Mouse (Mus musculus): ENCODE data around the gene Chmp4b. TPM values are rescaled to one million over a fixed set of nuclear protein-coding genes. Genes with fewer than 3 reads are reported as not detected.

Chmp4b gene
- polyA plus RNA-seq, 1 experiment from 2014 or later = 18.4 TPM

DNA sequence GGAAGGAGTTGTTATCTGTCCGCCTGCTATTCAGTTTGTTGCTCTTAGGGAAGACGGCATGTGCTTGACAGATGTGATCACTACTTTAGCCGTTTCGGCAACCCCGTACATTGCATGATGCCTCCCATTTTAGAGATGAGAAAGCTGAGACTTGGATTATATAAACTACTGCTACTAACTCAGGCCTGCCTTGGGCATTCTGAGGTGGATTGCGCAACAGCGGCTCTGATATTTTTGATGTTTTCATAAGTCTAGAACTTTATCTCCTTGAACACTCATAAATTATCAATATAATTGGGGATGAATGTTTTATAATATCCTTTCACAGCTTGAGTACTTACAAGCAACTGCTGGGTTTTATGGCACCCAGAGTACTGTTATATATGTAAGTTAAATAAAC lies 17.2 kb downstream of the Chmp4b start:
- Histone ChIP-seq H3K4me3 (ENCODE audit: low read depth, low read length) (no peak overlapping the region), H3K27ac (ENCODE audit: low read length) (no peak overlapping the region), H3K36me3 (ENCODE audit: control insufficient read depth, insufficient read depth, low read length) (peaks cover 3% of the 10 kb centered on the region), H3K9ac (replicated peaks; ENCODE audit: low read depth, low read length) (no peak overlapping the region), H3K4me2 (replicated peaks; ENCODE audit: low read depth, low read length) (no peak overlapping the region), H3K4me1 (ENCODE audit: control insufficient read depth, insufficient read depth, low read length) (no peaks in the 10 kb centered on the region), H3K9me3 (ENCODE audit: control insufficient read depth, low read depth, low read length) (no peaks in the 10 kb centered on the region), H3K27me3 (ENCODE audit: control insufficient read depth, insufficient read depth, low read length) (no peaks in the 10 kb centered on the region)
- WGBS = 76% methylated on average over 7 of the region's 7 CpGs
- no peak for ATAC-seq (ENCODE audit: insufficient number of reproducible peaks, insufficient read depth, low FRiP score, low read depth)

DNA sequence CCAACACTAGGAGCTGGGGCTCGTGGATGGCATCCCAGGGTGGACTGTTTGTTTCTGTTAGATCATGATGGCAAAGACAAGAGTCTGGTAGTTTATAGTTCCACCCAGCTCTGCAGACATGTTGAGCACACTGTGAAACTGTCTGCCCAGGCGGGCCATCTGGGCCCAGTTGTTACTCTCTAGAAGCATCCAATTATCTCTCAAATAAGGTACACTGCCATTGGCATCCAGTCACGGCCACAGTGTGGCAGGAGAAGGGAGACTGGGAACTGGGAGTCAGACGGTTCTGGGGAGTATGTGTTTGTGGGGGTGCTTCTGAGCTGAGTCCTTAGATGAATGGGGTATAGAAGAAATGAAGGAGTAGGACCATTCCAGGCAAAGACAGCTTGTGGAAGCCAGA lies 18.6 kb downstream of the Chmp4b start:
- Histone ChIP-seq H3K9me3 (ENCODE audit: control insufficient read depth, low read depth, low read length) (no peaks in the 10 kb centered on the region), H3K4me1 (ENCODE audit: control insufficient read depth, insufficient read depth, low read length) (no peaks in the 10 kb centered on the region), H3K36me3 (ENCODE audit: control insufficient read depth, insufficient read depth, low read length) (peaks cover 3% of the 10 kb centered on the region), H3K4me3 (ENCODE audit: low read depth, low read length) (no peak overlapping the region), H3K27me3 (ENCODE audit: control insufficient read depth, insufficient read depth, low read length) (no peaks in the 10 kb centered on the region), H3K4me2 (replicated peaks; ENCODE audit: low read depth, low read length) (no peak overlapping the region), H3K27ac (ENCODE audit: low read length) (no peak overlapping the region), H3K9ac (replicated peaks; ENCODE audit: low read depth, low read length) (no peak overlapping the region)
- WGBS = 60% methylated on average over 4 of the region's 4 CpGs
- no peak for ATAC-seq (ENCODE audit: insufficient number of reproducible peaks, insufficient read depth, low FRiP score, low read depth)

DNA sequence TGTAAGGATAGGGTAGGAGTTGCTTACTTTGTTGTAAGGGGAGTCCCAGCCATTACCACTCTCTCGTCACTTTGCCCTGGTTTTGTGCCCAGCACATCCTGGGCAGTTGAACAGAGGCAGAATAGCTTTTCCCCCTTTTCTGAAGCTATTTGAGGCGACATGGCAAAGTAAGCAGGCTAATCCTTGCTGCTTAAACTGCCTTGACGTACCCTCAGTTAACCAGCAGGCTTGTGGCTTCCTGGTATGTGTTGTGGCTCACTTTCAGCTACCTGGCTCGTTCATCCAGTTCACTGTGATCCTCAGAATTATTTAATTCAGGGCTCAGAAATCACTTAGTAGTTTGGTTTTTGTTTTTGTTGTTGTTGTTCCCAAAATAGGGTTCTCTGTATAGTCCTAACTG lies 19.2 kb downstream of the Chmp4b start:
- H3K9me3 ChIP-seq (ENCODE audit: control insufficient read depth, low read depth, low read length) = no peaks in the 10 kb centered on the region
- H3K27me3 ChIP-seq (ENCODE audit: control insufficient read depth, insufficient read depth, low read length) = no peaks in the 10 kb centered on the region
- H3K4me1 ChIP-seq (ENCODE audit: control insufficient read depth, insufficient read depth, low read length) = no peaks in the 10 kb centered on the region
- H3K27ac ChIP-seq (ENCODE audit: low read length) = no peak overlapping the region
- H3K36me3 ChIP-seq (ENCODE audit: control insufficient read depth, insufficient read depth, low read length) = peaks cover 3% of the 10 kb centered on the region
- no peak overlapping the region for H3K4me3 ChIP-seq (ENCODE audit: low read depth, low read length)
- no peak for ATAC-seq (ENCODE audit: insufficient number of reproducible peaks, insufficient read depth, low FRiP score, low read depth)
- WGBS = 82% methylated on average over 4 of the region's 4 CpGs
- H3K4me2 ChIP-seq (replicated peaks; ENCODE audit: low read depth, low read length) = no peak overlapping the region
- H3K9ac ChIP-seq (replicated peaks; ENCODE audit: low read depth, low read length) = no peak overlapping the region

DNA sequence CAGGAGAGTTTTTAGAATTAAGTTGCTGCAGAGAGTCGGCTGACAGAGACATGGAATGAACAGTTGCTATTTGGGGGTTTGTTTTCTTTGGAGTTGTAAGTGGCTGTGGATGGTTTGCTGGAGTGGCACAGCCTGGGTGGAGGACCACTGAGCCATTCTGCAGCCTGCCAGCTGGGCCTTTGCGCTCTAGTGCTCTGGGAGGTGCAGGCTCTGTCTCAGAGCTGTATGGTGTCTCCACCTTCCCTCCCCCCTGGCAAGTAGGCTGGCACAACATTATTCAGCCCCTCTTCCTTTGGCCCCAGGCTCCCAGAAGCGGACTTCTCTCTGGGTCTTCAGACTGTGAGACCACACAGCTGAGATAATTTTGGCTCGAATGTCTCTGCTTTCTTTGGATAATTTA lies 22.5 kb downstream of the Chmp4b start:
- H3K9me3 ChIP-seq (ENCODE audit: control insufficient read depth, low read depth, low read length) = no peaks in the 10 kb centered on the region
- no peak overlapping the region for H3K27ac ChIP-seq (ENCODE audit: low read length)
- H3K27me3 ChIP-seq (ENCODE audit: control insufficient read depth, insufficient read depth, low read length) = no peaks in the 10 kb centered on the region
- 74% methylated on average over 4 of the region's 4 CpGs for WGBS
- H3K4me2 ChIP-seq (replicated peaks; ENCODE audit: low read depth, low read length) = no peak overlapping the region
- no peak overlapping the region for H3K9ac ChIP-seq (replicated peaks; ENCODE audit: low read depth, low read length)
- no peak overlapping the region for H3K4me3 ChIP-seq (ENCODE audit: low read depth, low read length)
- peaks cover 21% of the 10 kb centered on the region for H3K4me1 ChIP-seq (ENCODE audit: control insufficient read depth, insufficient read depth, low read length)
- H3K36me3 ChIP-seq (ENCODE audit: control insufficient read depth, insufficient read depth, low read length) = peaks cover 3% of the 10 kb centered on the region
- no peak for ATAC-seq (ENCODE audit: insufficient number of reproducible peaks, insufficient read depth, low FRiP score, low read depth)

DNA sequence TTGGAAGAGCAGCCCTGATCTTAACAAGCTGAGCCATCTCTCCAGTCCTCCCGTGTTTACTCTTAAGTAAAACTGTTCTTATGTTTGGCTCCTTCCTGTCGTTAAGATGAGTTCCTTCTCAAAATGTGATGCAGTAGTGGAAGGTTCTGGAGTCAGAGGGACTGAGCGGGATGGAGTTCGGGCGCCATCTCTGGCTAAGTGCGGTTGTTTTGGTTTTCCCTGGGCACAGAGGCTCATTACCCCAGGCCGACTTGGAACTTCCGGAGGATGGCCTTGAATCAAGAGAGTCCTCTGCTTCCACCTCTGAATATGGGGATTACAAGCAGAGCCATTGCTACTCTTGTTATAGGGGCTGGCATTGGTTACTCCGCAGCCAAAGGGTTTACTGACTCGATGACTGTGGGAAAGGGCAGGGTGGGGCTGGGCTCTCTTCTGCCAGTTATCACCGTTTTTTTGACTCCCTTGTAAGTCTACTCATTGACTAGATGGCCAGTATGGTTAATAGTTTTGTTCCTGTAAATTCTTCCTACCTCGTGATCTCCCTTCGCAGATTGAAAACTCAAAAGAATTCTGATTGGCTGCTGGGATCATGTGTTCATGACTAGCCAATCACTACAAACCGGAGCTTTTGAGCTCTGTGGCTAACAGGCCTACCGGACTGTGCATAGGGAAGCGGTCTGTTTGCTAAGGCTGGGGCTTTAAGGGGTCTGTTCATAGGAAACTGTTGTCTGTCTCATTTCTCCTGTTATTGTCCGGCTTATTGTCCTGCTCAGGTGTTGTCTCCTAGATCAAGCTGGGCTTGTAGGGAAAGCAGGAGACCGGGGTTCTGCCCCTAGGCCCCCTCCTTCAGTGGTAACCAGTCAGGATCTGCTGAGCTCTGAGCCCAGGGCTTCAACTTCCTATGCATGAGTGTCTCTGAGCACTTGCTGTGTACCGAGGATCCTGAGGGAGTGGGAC lies 25.4 kb downstream of the Chmp4b start:
- no peak overlapping the region for H3K4me3 ChIP-seq (ENCODE audit: low read depth, low read length)
- no peaks in the 10 kb centered on the region for H3K27me3 ChIP-seq (ENCODE audit: control insufficient read depth, insufficient read depth, low read length)
- H3K4me2 ChIP-seq (replicated peaks; ENCODE audit: low read depth, low read length) = peak overlapping the region; percentile 34
- no peaks in the 10 kb centered on the region for H3K9me3 ChIP-seq (ENCODE audit: control insufficient read depth, low read depth, low read length)
- 60% methylated on average over 19 of the region's 19 CpGs for WGBS
- peaks cover 26% of the 10 kb centered on the region for H3K4me1 ChIP-seq (ENCODE audit: control insufficient read depth, insufficient read depth, low read length)
- H3K9ac ChIP-seq (replicated peaks; ENCODE audit: low read depth, low read length) = no peak overlapping the region
- peaks cover 3% of the 10 kb centered on the region; the same call in 1 of the 2 replicates for H3K36me3 ChIP-seq (ENCODE audit: control insufficient read depth, insufficient read depth, low read length)
- ATAC-seq (ENCODE audit: insufficient number of reproducible peaks, insufficient read depth, low FRiP score, low read depth) = 0 out of 2 replicates have a peak, but pooled peaks have one; percentile 66
- peak overlapping the region; percentile 94 for H3K27ac ChIP-seq (ENCODE audit: low read length)

DNA sequence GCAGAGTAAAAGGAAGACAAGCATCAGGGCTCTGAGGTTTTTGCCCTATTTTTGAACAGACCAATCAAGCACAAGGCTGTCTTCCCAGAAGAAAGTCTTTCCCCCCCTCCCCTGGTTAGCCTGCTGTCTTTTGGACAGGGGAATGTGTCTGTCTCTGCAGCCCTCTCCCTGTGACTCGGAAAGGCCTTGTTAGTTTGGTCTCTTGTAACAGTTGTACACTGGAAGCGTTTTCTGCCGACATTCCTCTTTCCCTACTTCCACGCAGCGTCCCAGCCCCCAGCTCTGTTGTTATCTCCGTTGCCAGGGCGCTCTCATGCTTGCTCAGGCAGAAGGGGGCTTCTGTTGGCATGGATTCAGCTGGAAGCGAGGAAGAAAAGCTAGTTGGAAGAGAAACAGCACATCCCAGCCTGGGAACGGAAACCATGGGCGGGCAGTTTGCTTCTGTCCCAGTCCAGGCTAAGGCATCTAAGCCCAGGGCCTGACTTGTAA lies 26.2 kb downstream of the Chmp4b start:
- H3K9me3 ChIP-seq (ENCODE audit: control insufficient read depth, low read depth, low read length) = no peaks in the 10 kb centered on the region
- H3K27ac ChIP-seq (ENCODE audit: low read length) = peak overlapping the region; percentile 94
- no peak overlapping the region for H3K4me3 ChIP-seq (ENCODE audit: low read depth, low read length)
- peak; percentile 64; the same call in 1 of the 2 replicates for ATAC-seq (ENCODE audit: insufficient number of reproducible peaks, insufficient read depth, low FRiP score, low read depth)
- peak overlapping the region; percentile 34 for H3K4me2 ChIP-seq (replicated peaks; ENCODE audit: low read depth, low read length)
- H3K4me1 ChIP-seq (ENCODE audit: control insufficient read depth, insufficient read depth, low read length) = peaks cover 26% of the 10 kb centered on the region
- WGBS = 12% methylated on average over 10 of the region's 10 CpGs
- H3K36me3 ChIP-seq (ENCODE audit: control insufficient read depth, insufficient read depth, low read length) = no peaks in the 10 kb centered on the region
- no peaks in the 10 kb centered on the region for H3K27me3 ChIP-seq (ENCODE audit: control insufficient read depth, insufficient read depth, low read length)
- no peak overlapping the region for H3K9ac ChIP-seq (replicated peaks; ENCODE audit: low read depth, low read length)

DNA sequence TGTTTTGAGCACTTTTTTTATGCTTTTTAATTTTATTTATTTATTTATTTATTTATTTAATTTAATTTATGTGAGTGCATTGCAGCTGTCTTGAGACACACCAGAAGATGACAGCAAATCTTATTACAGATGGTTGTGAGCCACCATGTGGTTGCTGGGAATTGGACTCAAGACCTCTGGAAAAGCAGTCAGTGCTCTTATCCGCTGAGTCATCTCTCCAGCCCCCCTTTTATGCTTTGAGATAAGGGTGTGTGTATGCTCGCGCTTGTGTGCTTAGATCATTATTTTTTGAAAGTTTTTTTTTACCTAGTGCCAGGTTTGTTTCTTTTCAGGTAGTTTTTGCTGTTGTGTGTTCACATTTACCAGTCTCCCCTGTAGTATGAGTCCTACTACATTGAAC lies 27.5 kb downstream of the Chmp4b start:
- H3K4me3 ChIP-seq (ENCODE audit: low read depth, low read length) = no peak overlapping the region
- 76% methylated on average over 3 of the region's 3 CpGs for WGBS
- no peak overlapping the region for H3K9ac ChIP-seq (replicated peaks; ENCODE audit: low read depth, low read length)
- no peaks in the 10 kb centered on the region for H3K27me3 ChIP-seq (ENCODE audit: control insufficient read depth, insufficient read depth, low read length)
- no peak for ATAC-seq (ENCODE audit: insufficient number of reproducible peaks, insufficient read depth, low FRiP score, low read depth)
- no peak overlapping the region for H3K4me2 ChIP-seq (replicated peaks; ENCODE audit: low read depth, low read length)
- peaks cover 4% of the 10 kb centered on the region; the same call in 1 of the 2 replicates for H3K36me3 ChIP-seq (ENCODE audit: control insufficient read depth, insufficient read depth, low read length)
- H3K9me3 ChIP-seq (ENCODE audit: control insufficient read depth, low read depth, low read length) = no peaks in the 10 kb centered on the region
- peaks cover 30% of the 10 kb centered on the region for H3K4me1 ChIP-seq (ENCODE audit: control insufficient read depth, insufficient read depth, low read length)
- no peak overlapping the region for H3K27ac ChIP-seq (ENCODE audit: low read length)

DNA sequence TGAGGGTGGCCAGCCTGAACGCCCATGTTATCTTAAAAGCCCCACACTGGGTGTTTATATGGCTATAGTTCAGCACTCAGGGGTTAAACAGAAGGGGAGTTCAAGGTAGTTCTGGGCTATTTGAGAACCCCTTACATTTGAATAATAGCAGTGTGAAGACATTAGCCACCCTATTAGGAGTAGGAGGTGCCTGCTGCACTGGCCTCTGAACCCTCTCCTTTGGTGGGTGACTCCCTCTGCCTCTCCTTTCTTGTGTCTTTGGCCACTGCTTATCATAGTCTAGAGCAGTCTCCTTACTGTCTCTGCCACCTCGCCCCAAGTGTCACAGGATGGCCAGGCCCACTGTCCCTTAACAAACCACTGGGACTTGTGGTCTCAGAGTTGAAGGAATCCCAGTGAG lies 28.8 kb downstream of the Chmp4b start:
- H3K36me3 ChIP-seq (ENCODE audit: control insufficient read depth, insufficient read depth, low read length) = peaks cover 4% of the 10 kb centered on the region; the same call in 1 of the 2 replicates
- no peak overlapping the region for H3K9ac ChIP-seq (replicated peaks; ENCODE audit: low read depth, low read length)
- 67% methylated on average over 2 of the region's 2 CpGs for WGBS
- H3K4me3 ChIP-seq (ENCODE audit: low read depth, low read length) = no peak overlapping the region
- no peaks in the 10 kb centered on the region for H3K27me3 ChIP-seq (ENCODE audit: control insufficient read depth, insufficient read depth, low read length)
- no peak for ATAC-seq (ENCODE audit: insufficient number of reproducible peaks, insufficient read depth, low FRiP score, low read depth)
- no peak overlapping the region for H3K27ac ChIP-seq (ENCODE audit: low read length)
- H3K9me3 ChIP-seq (ENCODE audit: control insufficient read depth, low read depth, low read length) = no peaks in the 10 kb centered on the region
- H3K4me1 ChIP-seq (ENCODE audit: control insufficient read depth, insufficient read depth, low read length) = peaks cover 32% of the 10 kb centered on the region
- H3K4me2 ChIP-seq (replicated peaks; ENCODE audit: low read depth, low read length) = no peak overlapping the region

All from stomach, embryonic 14.5 days (tissue).